Comparison of ENCODE assay signal across 9 mouse cellular contexts in genomic region chr1:34602363-34602762, GRCm38 (mm10). TPM values are rescaled to one million over a fixed set of nuclear protein-coding genes. Genes with fewer than 3 reads are reported as not detected.
A peak's percentile ranks its signal among the peaks of the same experiment; 100 is the strongest.
DNase-seq lines count a peak whose midpoint lies in the region; ATAC-seq and TF ChIP-seq lines count a peak whose summit lies in the region.
"Had no signal": no experiment of that assay in that cellular context is flagged by ENCODE, and none has a peak within 500 bp of the region (broad histone marks: within the 10 kb centered on the region; RNA-seq: fewer than 3 reads in every experiment).

No protein-coding gene starts in this region.

- no peaks in the 10 kb centered on the region for H3K27me3 ChIP-seq in intestine, postnatal 0 days (replicated peaks; ENCODE audit: control insufficient read depth, insufficient read depth, low read length)
- H3K27me3 ChIP-seq in stomach, embryonic 14.5 days (ENCODE audit: control insufficient read depth, insufficient read depth, low read length): no peaks in the 10 kb centered on the region

- H3K36me3 ChIP-seq in intestine, postnatal 0 days (ENCODE audit: control insufficient read depth, insufficient read depth): no peaks in the 10 kb centered on the region
- H3K36me3 ChIP-seq in stomach, embryonic 14.5 days (ENCODE audit: control insufficient read depth, insufficient read depth, low read length): no peaks in the 10 kb centered on the region

- H3K4me1 ChIP-seq in intestine, postnatal 0 days (replicated peaks; ENCODE audit: control insufficient read depth, insufficient read depth, low read length): no peaks in the 10 kb centered on the region
- no peaks in the 10 kb centered on the region for H3K4me1 ChIP-seq in stomach, embryonic 14.5 days (ENCODE audit: control insufficient read depth, insufficient read depth, low read length)

- no peak overlapping the region for H3K9ac ChIP-seq in intestine, postnatal 0 days (ENCODE audit: low read depth, low read length)
- H3K9ac ChIP-seq in stomach, embryonic 14.5 days (replicated peaks; ENCODE audit: low read depth, low read length): no peak overlapping the region

- no peaks in the 10 kb centered on the region for H3K9me3 ChIP-seq in intestine, postnatal 0 days (ENCODE audit: control insufficient read depth)
- H3K9me3 ChIP-seq in stomach, embryonic 14.5 days (ENCODE audit: control insufficient read depth, low read depth, low read length): no peaks in the 10 kb centered on the region

- H3K4me3 ChIP-seq in intestine, postnatal 0 days (ENCODE audit: low read depth, low read length): no peak overlapping the region
- H3K4me3 ChIP-seq in stomach, embryonic 14.5 days (ENCODE audit: low read depth, low read length): no peak overlapping the region

- intact Hi-C loops in left cerebral cortex, postnatal 4 days (cut with DNase I): no loop called here

- 16% methylated on average over 8 of the region's 8 CpGs for WGBS in intestine, postnatal 0 days
- WGBS in stomach, embryonic 14.5 days: 21% methylated on average over 8 of the region's 8 CpGs

- ATAC-seq in intestine, postnatal 0 days: peak; percentile 49; the same call in 1 of the 2 replicates
- ATAC-seq in monocyte, adult 5-6 weeks (replicated peaks; ENCODE audit: insufficient number of reproducible peaks, low FRiP score, low TSS enrichment, poor library complexity, severe bottlenecking): peak; percentile 76
- ATAC-seq in stomach, embryonic 14.5 days (ENCODE audit: insufficient number of reproducible peaks, insufficient read depth, low FRiP score, low read depth): peak; percentile 56; the same call in 1 of the 2 replicates

- peak; percentile 75 to 77 for DNase-seq in B cell, adult 2 months
- DNase-seq in WW6 (ENCODE audit: low read depth, low spot score): peak; percentile 76
- peak; percentile 90 to 94 for DNase-seq in cerebellum, postnatal 14 days
- peak; percentile 40 for DNase-seq in gastrocnemius, adult 18-20 months (ENCODE audit: low spot score)
- peak; percentile 81 for DNase-seq in left cerebral cortex, postnatal 4 days

- no peak overlapping the region for H3K4me2 ChIP-seq in intestine, postnatal 0 days (replicated peaks; ENCODE audit: low read depth)
- no peak overlapping the region for H3K4me2 ChIP-seq in stomach, embryonic 14.5 days (replicated peaks; ENCODE audit: low read depth, low read length)

- H3K27ac ChIP-seq in intestine, postnatal 0 days (ENCODE audit: low read depth, low read length): no peak overlapping the region
- no peak overlapping the region for H3K27ac ChIP-seq in stomach, embryonic 14.5 days (ENCODE audit: low read length)

- peak; percentile 97 for TF ChIP-seq CTCF in intestine, postnatal 0 days (IDR thresholded peaks at IDR 0.05; ENCODE audit: low read depth)

RNA-seq across cellular contexts. Expression of gene Amer3, which starts 22.9 kb away (rescaled TPM):
- not detected for total RNA-seq in gastrocnemius, adult 18-20 months (2021)
- 0.18 and 0.31 TPM in 2 replicates for polyA plus RNA-seq in intestine, postnatal 0 days (2015; fragmentation: Nextera tagmentation; extraction: Ambion mirVana)
- total RNA-seq in left cerebral cortex, postnatal 4 days (2021): 10 to 100 TPM; 45.0 to 47.4 TPM
- not detected in 3 replicates for total RNA-seq in monocyte, adult 5-6 weeks (2017)
- polyA plus RNA-seq in stomach, embryonic 14.5 days (2014; fragmentation: Nextera tagmentation; extraction: Ambion mirVana): 0.60 and 1.2 TPM in 2 replicates

RNA-seq across cellular contexts. Expression of gene Prss40, which starts 41.6 kb away (rescaled TPM):
- not detected for total RNA-seq in gastrocnemius, adult 18-20 months (2021)
- polyA plus RNA-seq in intestine, postnatal 0 days (2015; fragmentation: Nextera tagmentation; extraction: Ambion mirVana): not detected in 2 replicates
- total RNA-seq in left cerebral cortex, postnatal 4 days (2021): not detected
- not detected in 3 replicates for total RNA-seq in monocyte, adult 5-6 weeks (2017)
- not detected in 2 replicates for polyA plus RNA-seq in stomach, embryonic 14.5 days (2014; fragmentation: Nextera tagmentation; extraction: Ambion mirVana)
- polyA plus RNA-seq: stomach, embryonic 16.5 days had no signal

Comparison
In these comparisons a context has a peak if more than half of its experiments do, and no peak if none do; other contexts are left out.
1. DNase-seq: peak in every context shown above with its lines; median percentile 92 in cerebellum, postnatal 14 days; 81 in left cerebral cortex, postnatal 4 days; 76 in B cell, adult 2 months; 76 in WW6; 40 in gastrocnemius, adult 18-20 months.
2. RNA of gene Amer3, which starts 22.9 kb away (total RNA-seq): 45.0 to 47.4 TPM in left cerebral cortex, postnatal 4 days; not detected in gastrocnemius, adult 18-20 months and not detected in monocyte, adult 5-6 weeks; every median in the first group is over 10 times any median in the second.
3. Peak in every context shown above with its lines, with median percentiles within 50 percentile points of each other: ATAC-seq.